Mouse (Mus musculus): ENCODE data around the gene Atrnl1.
"Not testable (repeated sequence)": the region's sequence is repeated elsewhere in the genome, so short reads cannot be mapped to it uniquely, and the experiment has no call there.

Gene Atrnl1

DNA sequence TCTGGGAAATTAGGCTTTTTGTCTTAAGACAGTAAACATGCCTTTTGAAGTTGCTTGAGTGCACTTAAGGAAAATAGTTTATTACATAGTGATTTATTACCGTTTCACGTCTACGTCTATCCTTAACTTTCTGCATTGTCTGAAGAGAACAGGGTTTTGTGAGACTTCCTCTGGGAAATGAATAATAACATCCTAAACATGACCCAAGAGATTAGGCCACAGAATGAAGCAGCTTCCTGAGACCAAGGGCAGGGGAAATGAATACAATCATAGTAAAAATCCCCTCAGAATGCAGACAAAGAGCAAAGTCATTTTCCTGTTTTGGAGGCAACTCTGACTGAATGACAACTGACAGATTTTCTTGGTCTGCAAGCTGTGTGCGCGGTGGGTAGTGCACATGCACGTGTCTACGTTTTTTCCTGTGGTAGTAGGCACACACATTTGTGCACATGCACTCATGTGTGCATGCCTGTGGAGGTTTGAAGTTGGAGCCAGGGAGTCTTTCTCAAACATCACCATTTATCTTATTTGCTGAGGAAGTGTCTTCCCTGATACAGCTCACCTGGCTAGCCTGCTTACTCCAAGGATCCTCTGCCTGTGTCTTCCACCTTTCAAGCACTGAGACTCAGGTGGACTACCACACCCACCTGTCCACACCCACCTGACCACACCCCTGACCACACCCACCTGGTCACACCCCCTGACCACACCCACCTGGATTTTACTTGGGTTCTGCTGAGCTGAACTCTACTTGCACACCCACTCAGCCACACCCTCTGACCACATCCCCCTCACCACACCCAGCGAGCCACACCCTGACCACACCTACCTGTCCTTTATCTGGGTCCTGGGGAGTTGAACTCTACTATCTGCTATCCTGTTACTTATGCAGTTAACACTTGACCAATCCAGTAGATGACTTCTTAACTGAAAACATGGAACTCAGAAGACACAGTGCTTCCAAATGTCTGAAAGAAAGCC, 47.6 kb downstream of the Atrnl1 start:
- in situ Hi-C loops (cut with MboI; ENCODE audit: low pct_unique_long_range_greater_than_20kb in 1 of 2, low sequenced_read_pairs in 2 of 2, unreplicated experiment in 1 of 2), result no loop called here

- in situ Hi-C loops (cut with MboI; ENCODE audit: low pct_unique_long_range_greater_than_20kb in 1 of 2, low sequenced_read_pairs in 2 of 2, unreplicated experiment in 1 of 2), result no loop called here
These were observed 56.2 kb downstream of the Atrnl1 start for GRCm38 (mm10) chr19:57667011-57667410.

DNA sequence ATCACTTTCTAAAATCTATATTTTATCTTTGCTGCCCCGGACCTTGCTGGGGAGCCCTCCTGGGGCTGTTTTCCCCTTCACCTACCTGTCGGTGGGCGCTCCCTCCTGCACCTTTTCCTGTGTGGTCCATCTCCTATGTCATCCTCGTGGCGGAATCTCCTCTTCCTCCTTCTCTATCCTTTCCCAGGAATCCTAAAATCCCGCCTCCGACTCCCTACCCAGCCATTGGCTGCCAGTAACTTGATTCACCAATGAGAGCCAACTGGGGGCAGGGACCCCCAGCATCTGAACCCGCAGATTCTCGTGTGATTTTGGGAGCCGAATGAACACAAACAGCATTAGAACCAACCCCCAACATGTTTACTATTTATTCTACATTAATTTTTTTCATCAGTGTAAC, 57.1 kb downstream of the Atrnl1 start:
- in situ Hi-C loops (cut with MboI; ENCODE audit: low pct_unique_long_range_greater_than_20kb in 1 of 2, low sequenced_read_pairs in 2 of 2, unreplicated experiment in 1 of 2), result no loop called here

DNA sequence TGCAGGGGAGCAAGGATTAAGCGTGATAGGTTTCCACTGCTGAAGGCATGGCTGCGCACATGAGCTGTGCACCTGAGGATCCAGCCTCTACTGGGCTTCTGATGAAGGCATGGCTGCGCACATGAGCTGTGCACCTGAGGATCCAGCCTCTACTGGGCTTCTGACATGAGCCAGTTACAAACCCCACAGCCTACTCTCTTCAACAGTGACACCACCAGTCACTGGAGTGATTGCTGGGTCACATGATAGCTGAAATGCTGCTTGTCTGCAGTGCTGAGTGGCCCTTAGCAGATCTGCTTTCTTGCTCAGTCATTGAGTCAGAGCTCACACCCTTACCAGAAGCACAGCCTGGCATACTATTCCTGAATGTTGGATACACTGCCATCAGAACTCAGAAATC, 68.6 kb downstream of the Atrnl1 start:
- in situ Hi-C loops (cut with MboI; ENCODE audit: low pct_unique_long_range_greater_than_20kb in 1 of 2, low sequenced_read_pairs in 2 of 2, unreplicated experiment in 1 of 2), result no loop called here

DNA sequence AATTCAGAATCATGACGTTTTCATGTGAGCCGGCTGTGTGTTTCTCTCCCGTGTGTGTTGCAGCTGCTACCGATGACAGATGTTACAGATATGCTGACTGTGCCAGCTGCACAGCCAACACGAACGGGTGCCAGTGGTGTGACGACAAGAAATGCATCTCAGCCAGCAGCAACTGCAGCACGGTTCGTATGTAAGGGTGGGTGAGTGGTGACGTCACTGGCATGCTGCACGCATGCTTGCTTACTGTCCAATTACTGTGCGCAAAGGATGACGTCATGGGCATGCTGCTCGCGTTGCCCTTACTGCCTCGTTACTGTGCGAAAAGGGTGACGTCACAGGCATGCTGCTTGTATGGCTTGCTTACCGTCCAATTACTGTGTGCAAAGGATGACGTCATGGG, 75.8 kb downstream of the Atrnl1 start:
- in situ Hi-C loops (cut with MboI; ENCODE audit: low pct_unique_long_range_greater_than_20kb in 1 of 2, low sequenced_read_pairs in 2 of 2, unreplicated experiment in 1 of 2), result no loop called here

DNA sequence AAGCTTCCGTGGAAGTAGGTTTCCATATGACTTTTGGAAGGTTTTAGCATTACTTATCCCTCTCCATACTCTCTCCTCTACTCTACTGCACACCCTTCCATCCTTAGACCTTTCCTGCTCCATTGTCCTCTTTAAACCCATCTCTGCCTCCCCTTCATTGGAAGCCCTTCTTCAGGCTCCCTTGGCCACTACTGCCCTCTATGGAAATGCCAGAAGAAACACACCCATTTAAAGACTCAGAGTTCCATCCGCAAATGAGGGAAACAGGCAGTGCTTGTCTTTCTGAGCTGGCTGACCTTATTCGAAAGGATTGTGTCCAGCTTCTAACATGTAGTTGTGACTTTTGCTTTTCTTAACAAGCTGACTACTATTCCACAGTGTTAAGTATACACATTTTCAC, 81.7 kb downstream of the Atrnl1 start:
- in situ Hi-C loops (cut with MboI; ENCODE audit: low pct_unique_long_range_greater_than_20kb in 1 of 2, low sequenced_read_pairs in 2 of 2, unreplicated experiment in 1 of 2), result no loop called here

GRCm38 (mm10) chr19:57696781-57697180, 85.9 kb downstream of the Atrnl1 start:
- in situ Hi-C loops (cut with MboI; ENCODE audit: low pct_unique_long_range_greater_than_20kb in 1 of 2, low sequenced_read_pairs in 2 of 2, unreplicated experiment in 1 of 2), result not testable (repeated sequence)

DNA sequence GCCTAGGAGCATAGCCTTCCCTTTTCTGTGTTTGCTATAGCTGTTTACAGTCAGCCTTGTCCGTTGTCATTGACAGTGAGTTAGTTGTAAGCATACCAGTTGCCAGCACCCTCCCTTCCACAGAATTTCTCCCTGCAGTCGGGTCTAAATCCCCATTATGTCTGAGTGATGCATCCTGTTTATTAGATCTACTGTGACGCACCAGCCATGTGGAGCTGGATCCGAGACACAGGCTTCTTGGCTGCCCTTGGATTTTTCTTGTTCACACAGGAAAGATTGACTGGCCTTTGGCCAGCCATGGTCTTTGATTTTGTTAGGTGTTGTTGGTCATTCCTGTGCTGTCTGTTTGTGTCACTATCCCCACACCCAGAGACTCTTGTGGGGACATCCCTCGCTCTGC, 102.3 kb downstream of the Atrnl1 start:
- in situ Hi-C loops (cut with MboI; ENCODE audit: low pct_unique_long_range_greater_than_20kb in 1 of 2, low sequenced_read_pairs in 2 of 2, unreplicated experiment in 1 of 2), result no loop called here

GRCm38 (mm10) chr19:57724920-57725319, 114.1 kb downstream of the Atrnl1 start:
- in situ Hi-C loops (cut with MboI; ENCODE audit: low pct_unique_long_range_greater_than_20kb in 1 of 2, low sequenced_read_pairs in 2 of 2, unreplicated experiment in 1 of 2), result no loop called here

GRCm38 (mm10) chr19:57725326-57725725, 114.5 kb downstream of the Atrnl1 start:
- in situ Hi-C loops (cut with MboI; ENCODE audit: low pct_unique_long_range_greater_than_20kb in 1 of 2, low sequenced_read_pairs in 2 of 2, unreplicated experiment in 1 of 2), result no loop called here

GRCm38 (mm10) chr19:57727009-57727408, 116.2 kb downstream of the Atrnl1 start:
- in situ Hi-C loops (cut with MboI; ENCODE audit: low pct_unique_long_range_greater_than_20kb in 1 of 2, low sequenced_read_pairs in 2 of 2, unreplicated experiment in 1 of 2), result no loop called here

DNA sequence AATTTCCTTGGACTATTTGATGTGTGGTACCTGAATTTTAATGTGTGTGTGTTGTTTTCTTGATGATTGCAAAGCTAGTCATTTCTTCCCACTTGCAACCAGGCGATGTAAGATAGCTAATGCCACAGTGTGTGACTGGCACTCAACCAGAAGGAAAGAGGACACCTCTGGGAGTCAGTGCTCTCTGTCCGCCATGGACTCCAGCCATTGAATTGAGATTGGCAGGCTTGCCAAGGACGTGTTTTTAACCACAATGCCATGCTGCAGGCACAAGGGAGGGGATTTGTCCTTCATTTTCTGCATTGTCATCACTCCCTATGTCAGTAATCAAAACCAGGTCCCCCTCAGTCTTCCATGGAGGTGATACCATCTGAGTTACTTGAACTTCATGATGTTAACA, 126.6 kb downstream of the Atrnl1 start:
- in situ Hi-C loops (cut with MboI; ENCODE audit: low pct_unique_long_range_greater_than_20kb in 1 of 2, low sequenced_read_pairs in 2 of 2, unreplicated experiment in 1 of 2), result no loop called here

- in situ Hi-C loops (cut with MboI; ENCODE audit: low pct_unique_long_range_greater_than_20kb in 1 of 2, low sequenced_read_pairs in 2 of 2, unreplicated experiment in 1 of 2), result no loop called here
These were observed 134.7 kb downstream of the Atrnl1 start for GRCm38 (mm10) chr19:57745579-57745978.

DNA sequence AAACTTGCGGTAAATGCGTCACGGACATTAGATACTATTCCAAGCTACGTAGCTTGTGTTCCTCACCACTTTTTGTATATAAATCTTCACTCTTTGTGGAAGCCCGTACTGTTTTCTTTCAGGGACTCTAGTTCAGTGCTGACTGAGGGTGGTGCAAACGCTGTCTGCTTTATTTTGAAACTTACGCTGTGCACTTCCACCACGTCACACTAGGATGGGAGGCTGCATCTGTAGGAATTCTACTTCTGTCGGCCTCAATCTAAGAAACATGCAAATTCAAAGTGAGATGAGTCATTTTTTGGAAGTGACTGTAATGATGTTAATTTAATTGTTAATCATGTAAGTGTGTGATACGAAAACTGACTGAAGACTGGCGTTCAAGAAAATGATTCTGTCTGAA, 135.7 kb downstream of the Atrnl1 start:
- in situ Hi-C loops (cut with MboI; ENCODE audit: low pct_unique_long_range_greater_than_20kb in 1 of 2, low sequenced_read_pairs in 2 of 2, unreplicated experiment in 1 of 2), result no loop called here

- in situ Hi-C loops (cut with MboI; ENCODE audit: low pct_unique_long_range_greater_than_20kb in 1 of 2, low sequenced_read_pairs in 2 of 2, unreplicated experiment in 1 of 2), result no loop called here
These were observed 141.4 kb downstream of the Atrnl1 start for GRCm38 (mm10) chr19:57752189-57752588.

GRCm38 (mm10) chr19:57762526-57762925, 151.7 kb downstream of the Atrnl1 start:
- in situ Hi-C loops (cut with MboI; ENCODE audit: low pct_unique_long_range_greater_than_20kb in 1 of 2, low sequenced_read_pairs in 2 of 2, unreplicated experiment in 1 of 2), result no loop called here

GRCm38 (mm10) chr19:57764576-57765371, 153.9 kb downstream of the Atrnl1 start:
- in situ Hi-C loops (cut with MboI; ENCODE audit: low pct_unique_long_range_greater_than_20kb in 1 of 2, low sequenced_read_pairs in 2 of 2, unreplicated experiment in 1 of 2), result no loop called here

GRCm38 (mm10) chr19:57767051-57767450, 156.2 kb downstream of the Atrnl1 start:
- in situ Hi-C loops (cut with MboI; ENCODE audit: low pct_unique_long_range_greater_than_20kb in 1 of 2, low sequenced_read_pairs in 2 of 2, unreplicated experiment in 1 of 2), result no loop called here

- in situ Hi-C loops (cut with MboI; ENCODE audit: low pct_unique_long_range_greater_than_20kb in 1 of 2, low sequenced_read_pairs in 2 of 2, unreplicated experiment in 1 of 2), result no loop called here
These were observed 157.8 kb downstream of the Atrnl1 start for GRCm38 (mm10) chr19:57768661-57769060.

All from mouse embryonic stem cell (cell line).